Mouse (Mus musculus): ENCODE data around the gene Mios.

GRCm38 (mm10) chr6:8175346-8175745 lies 33.7 kb upstream of the Mios start:
- TF ChIP-seq CTCF (IDR thresholded peaks at IDR 0.05; ENCODE audit: low read depth) (no peak), EP300 (IDR thresholded peaks at IDR 0.05; ENCODE audit: low read depth) (no peak)
